Mouse (Mus musculus) heart, embryonic 14.5 days (tissue): ENCODE results near the gene Lca5. TPM values are rescaled to one million over a fixed set of nuclear protein-coding genes. Genes with fewer than 3 reads are reported as not detected.

Source experiments
- ATAC-seq: fragments of 200-750 bp; cut with Nextera tagmentation; 2 replicates; pipeline ENCODE4 v1.8.0; 2017; ENCODE audit warnings: low read depth, moderate TSS enrichment; ENCODE audit not compliant: insufficient number of reproducible peaks, insufficient read depth, low FRiP score
- H3K27ac ChIP-seq, 2 experiments: fragments of 200-500 bp in 1 of 2; fragments of 300-500 bp in 1 of 2; sonication (generic) in 1 of 2; replicated peaks in 1 of 2; 2 replicates each; pipeline ENCODE4 v1.5.1; 2012 to 2014; ENCODE audit warnings: low read depth in 2 of 2, low read length in 2 of 2, control low read depth in 1 of 2, mild to moderate bottlenecking in 1 of 2, mixed read lengths in 1 of 2; ENCODE audit not compliant: control insufficient read depth in 1 of 2, insufficient read depth in 1 of 2
- H3K27me3 ChIP-seq: fragments of 300-500 bp; sonication (generic); 2 replicates; pipeline ENCODE4 v1.6.1; 2014; ENCODE audit warnings: mild to moderate bottlenecking, low read length, control low read depth; ENCODE audit not compliant: control insufficient read depth, insufficient read depth
- H3K36me3 ChIP-seq: fragments of 300-500 bp; sonication (generic); 2 replicates; pipeline ENCODE4 v1.6.1; 2014; ENCODE audit warnings: mild to moderate bottlenecking, control low read depth, low read length, mixed read lengths; ENCODE audit not compliant: control insufficient read depth, insufficient read depth
- H3K4me1 ChIP-seq, 2 experiments: fragments of 200-500 bp in 1 of 2; fragments of 300-500 bp in 1 of 2; sonication (generic) in 1 of 2; 2 replicates each; pipeline ENCODE4 v1.6.1; 2012 to 2014; ENCODE audit warnings: low read length in 2 of 2, control low read depth in 1 of 2, mixed read lengths in 1 of 2; ENCODE audit not compliant: control insufficient read depth in 2 of 2, insufficient read depth in 2 of 2
- H3K4me2 ChIP-seq: fragments of 300-500 bp; sonication (generic); 2 replicates; pipeline ENCODE4 v1.6.1; 2014; ENCODE audit warnings: mild to moderate bottlenecking, low read length
- H3K4me3 ChIP-seq, 2 experiments: fragments of 200-500 bp in 1 of 2; fragments of 300-500 bp in 1 of 2; sonication (generic) in 1 of 2; 2 replicates each; pipeline ENCODE4 v1.5.1; 2012 to 2014; ENCODE audit warnings: low read length in 2 of 2, mild to moderate bottlenecking in 2 of 2, control low read depth in 1 of 2, low read depth in 1 of 2, moderate library complexity in 1 of 2; ENCODE audit not compliant: control insufficient read depth in 1 of 2, insufficient read depth in 1 of 2
- H3K9ac ChIP-seq: fragments of 300-500 bp; sonication (generic); 2 replicates; pipeline ENCODE4 v1.6.1; 2014; ENCODE audit warnings: mild to moderate bottlenecking, low read length
- H3K9me3 ChIP-seq: fragments of 300-500 bp; sonication (generic); 2 replicates; pipeline ENCODE4 v1.6.1; 2016; ENCODE audit warnings: low read length, control low read depth; ENCODE audit not compliant: control insufficient read depth
- whole genome bisulfite sequencing: fragments of 180-500 bp; shearing (Covaris S2); extraction: QIAGEN DNeasy Blood & Tissue Kit; methylation state at CpG from one replicate; pipeline ENCODE4 v1.1.7; 2014; 5-methylcytosine and 5-hydroxymethylcytosine counted together
- polyA plus RNA-seq: library from polyadenylated mRNA; unstranded; fragments of >200 nt; fragmentation: Nextera tagmentation; extraction: Ambion mirVana; gene quantifications from 2 replicates; pipeline ENCODE4 v1.2.1, GENCODE M21; 2014

Gene Lca5
- polyA plus RNA-seq, 1 experiment from 2014 or later, result 14.6 TPM

- Histone ChIP-seq H3K27ac (no peak overlapping the region), H3K36me3 (no peaks in the 10 kb centered on the region), H3K9me3 (no peaks in the 10 kb centered on the region), H3K4me3 (no peak overlapping the region), H3K4me2 (no peak overlapping the region), H3K9ac (no peak overlapping the region), H3K4me1 (peaks cover 0 to 2% of the 10 kb centered on the region in 2 experiments; a peak in 1 of 4 replicates), H3K27me3 (no peaks in the 10 kb centered on the region)
- 83% methylated on average over 4 of the region's 4 CpGs for WGBS
- no peak; the same call in 1 of the 2 replicates for ATAC-seq
Measured at GRCm38 (mm10) chr9:83482176-83482949, 41.4 kb upstream of the Lca5 start.

- ATAC-seq, result no peak
- H3K4me1 ChIP-seq, result no peaks in the 10 kb centered on the region
- no peak overlapping the region for H3K9ac ChIP-seq
- no peak overlapping the region for H3K27ac ChIP-seq
- H3K27me3 ChIP-seq, result no peaks in the 10 kb centered on the region
- H3K36me3 ChIP-seq, result no peaks in the 10 kb centered on the region
- H3K4me2 ChIP-seq, result no peak overlapping the region
- no peaks in the 10 kb centered on the region for H3K9me3 ChIP-seq
- WGBS, result 50% methylated on average over 2 of the region's 2 CpGs
- H3K4me3 ChIP-seq, result no peak overlapping the region
Measured at GRCm38 (mm10) chr9:83469871-83470270, 28.9 kb upstream of the Lca5 start.

GRCm38 (mm10) chr9:83447771-83448170 lies 6.8 kb upstream of the Lca5 start:
- peak; percentile 73 for ATAC-seq
- Histone ChIP-seq H3K4me1 (peaks cover 4% of the 10 kb centered on the region in 2 experiments; a peak in 3 of 4 replicates), H3K9me3 (no peaks in the 10 kb centered on the region), H3K27me3 (no peaks in the 10 kb centered on the region), H3K4me2 (peak overlapping the region; percentile 65), H3K4me3 (peak overlapping the region; percentile 37 to 48), H3K36me3 (no peaks in the 10 kb centered on the region), H3K27ac (peak overlapping the region; percentile 85), H3K9ac (peak overlapping the region; percentile 65)
- WGBS, result 0% methylated on average over 22 of the region's 22 CpGs

- Histone ChIP-seq H3K9me3 (no peaks in the 10 kb centered on the region), H3K4me3 (peak overlapping the region; percentile 16 to 37), H3K4me1 (peaks cover 4% of the 10 kb centered on the region in 2 experiments; a peak in 3 of 4 replicates), H3K27ac (peak overlapping the region; percentile 85; a peak in 2 of 4 replicates), H3K36me3 (no peaks in the 10 kb centered on the region), H3K9ac (peak overlapping the region; percentile 65), H3K27me3 (no peaks in the 10 kb centered on the region), H3K4me2 (peak overlapping the region; percentile 65)
- no peak for ATAC-seq
- WGBS, result 43% methylated on average over 9 of the region's 9 CpGs
Measured at GRCm38 (mm10) chr9:83447176-83447575, 6.2 kb upstream of the Lca5 start.

GRCm38 (mm10) chr9:83437621-83438020 lies 3.3 kb downstream of the Lca5 start:
- Histone ChIP-seq H3K9me3 (no peaks in the 10 kb centered on the region), H3K4me2 (no peak overlapping the region), H3K4me1 (peaks cover 11 to 22% of the 10 kb centered on the region in 2 experiments), H3K27ac (no peak overlapping the region), H3K27me3 (no peaks in the 10 kb centered on the region), H3K9ac (no peak overlapping the region), H3K4me3 (no peak overlapping the region), H3K36me3 (no peaks in the 10 kb centered on the region)
- ATAC-seq, result no peak
- 89% methylated on average over 5 of the region's 5 CpGs for WGBS

- peaks cover 9 to 14% of the 10 kb centered on the region in 2 experiments for H3K4me1 ChIP-seq
- ATAC-seq, result peak; percentile 35; the same call in 1 of the 2 replicates
- H3K4me3 ChIP-seq, result no peak overlapping the region
- WGBS, result 16% methylated on average over 4 of the region's 4 CpGs
- no peak overlapping the region for H3K9ac ChIP-seq
- H3K4me2 ChIP-seq, result peak overlapping the region; percentile 44
- H3K36me3 ChIP-seq, result peaks cover 4% of the 10 kb centered on the region; the same call in 1 of the 2 replicates
- no peaks in the 10 kb centered on the region for H3K9me3 ChIP-seq
- H3K27me3 ChIP-seq, result no peaks in the 10 kb centered on the region
- peak overlapping the region; percentile 34 to 73 for H3K27ac ChIP-seq
Measured at GRCm38 (mm10) chr9:83434489-83434888, 6.4 kb downstream of the Lca5 start.

- Histone ChIP-seq H3K36me3 (peaks cover 4% of the 10 kb centered on the region; the same call in 1 of the 2 replicates), H3K27me3 (no peaks in the 10 kb centered on the region), H3K9me3 (no peaks in the 10 kb centered on the region), H3K4me3 (no peak overlapping the region), H3K27ac (no peak overlapping the region), H3K4me1 (peaks cover 9 to 14% of the 10 kb centered on the region in 2 experiments), H3K4me2 (no peak overlapping the region), H3K9ac (no peak overlapping the region)
- WGBS, result 63% methylated on average over 7 of the region's 7 CpGs
- no peak for ATAC-seq
Measured at GRCm38 (mm10) chr9:83433661-83434060, 7.3 kb downstream of the Lca5 start.
